Mouse (Mus musculus): ENCODE measurements around the gene Adcy10.

The Adcy10 gene

GRCm38 (mm10) chr1:165536079-165536675 is 51.2 kb downstream of the Adcy10 start:
- no peak for DNase-seq (ENCODE audit: low spot score)

- peak; percentile 8 for DNase-seq (ENCODE audit: low spot score)
Observed at GRCm38 (mm10) chr1:165537241-165537807, 52.3 kb downstream of the Adcy10 start.

GRCm38 (mm10) chr1:165556711-165557110 is 71.7 kb downstream of the Adcy10 start:
- DNase-seq (ENCODE audit: low spot score): no peak

GRCm38 (mm10) chr1:165559073-165559472 is 74.1 kb downstream of the Adcy10 start:
- DNase-seq (ENCODE audit: low spot score): peak; percentile 39

GRCm38 (mm10) chr1:165565283-165565682 is 80.3 kb downstream of the Adcy10 start:
- no peak for DNase-seq (ENCODE audit: low spot score)

GRCm38 (mm10) chr1:165567466-165567865 is 82.5 kb downstream of the Adcy10 start:
- no peak for DNase-seq (ENCODE audit: low spot score)

- no peak for DNase-seq (ENCODE audit: low spot score)
Observed at GRCm38 (mm10) chr1:165576005-165576404, 91.0 kb downstream of the Adcy10 start.

- no peak for DNase-seq (ENCODE audit: low spot score)
Observed at GRCm38 (mm10) chr1:165576459-165577112, 91.6 kb downstream of the Adcy10 start.

GRCm38 (mm10) chr1:165579332-165579731 is 94.3 kb downstream of the Adcy10 start:
- DNase-seq (ENCODE audit: low spot score): no peak

- no peak for DNase-seq (ENCODE audit: low spot score)
Observed at GRCm38 (mm10) chr1:165581255-165581654, 96.3 kb downstream of the Adcy10 start.

GRCm38 (mm10) chr1:165583529-165584184 is 98.7 kb downstream of the Adcy10 start:
- peak; percentile 81 for DNase-seq (ENCODE audit: low spot score)

- no peak for DNase-seq (ENCODE audit: low spot score)
Observed at GRCm38 (mm10) chr1:165585389-165586104, 100.6 kb downstream of the Adcy10 start.

GRCm38 (mm10) chr1:165586366-165586765 is 101.4 kb downstream of the Adcy10 start:
- no peak for DNase-seq (ENCODE audit: low spot score)

GRCm38 (mm10) chr1:165587845-165588244 is 102.9 kb downstream of the Adcy10 start:
- DNase-seq (ENCODE audit: low spot score): no peak

GRCm38 (mm10) chr1:165589280-165590048 is 104.5 kb downstream of the Adcy10 start:
- DNase-seq (ENCODE audit: low spot score): no peak

- no peak for DNase-seq (ENCODE audit: low spot score)
Observed at GRCm38 (mm10) chr1:165590760-165591159, 105.8 kb downstream of the Adcy10 start.

- no peak for DNase-seq (ENCODE audit: low spot score)
Observed at GRCm38 (mm10) chr1:165592295-165593082, 107.5 kb downstream of the Adcy10 start.

- DNase-seq (ENCODE audit: low spot score): no peak
Observed at GRCm38 (mm10) chr1:165594699-165595421, 109.9 kb downstream of the Adcy10 start.

GRCm38 (mm10) chr1:165601775-165602280 is 116.8 kb downstream of the Adcy10 start:
- DNase-seq (ENCODE audit: low spot score): no peak

- DNase-seq (ENCODE audit: low spot score): no peak
Observed at GRCm38 (mm10) chr1:165603218-165603617, 118.2 kb downstream of the Adcy10 start.
